Mouse (Mus musculus) intestine, embryonic 14.5 days (tissue): Measurements from ENCODE around the gene Ranbp3. TPM values are rescaled to one million over a fixed set of nuclear protein-coding genes. Genes with fewer than 3 reads are reported as not detected.

Experiments used
- ATAC-seq: fragments of 200-750 bp; cut with Nextera tagmentation; replicated peaks from 2 replicates; pipeline ENCODE4 v1.8.0; 2017; ENCODE audit warnings: low read depth, moderate number of reproducible peaks, moderate TSS enrichment, moderate library complexity; ENCODE audit not compliant: low FRiP score, low TSS enrichment
- DNase-seq: peaks from one replicate; pipeline ENCODE4 v3.0.0-alpha.2; 2018; ENCODE audit warnings: low spot score
- H3K27ac ChIP-seq: fragments of 300-500 bp; sonication (generic); 2 replicates; pipeline ENCODE4 v1.5.1; 2014; ENCODE audit warnings: low read depth, mild to moderate bottlenecking, control low read depth
- H3K27me3 ChIP-seq: fragments of 300-500 bp; sonication (generic); replicated peaks from 2 replicates; pipeline ENCODE4 v1.6.1; 2014; ENCODE audit warnings: low read length, control low read depth; ENCODE audit not compliant: control insufficient read depth, insufficient read depth
- H3K36me3 ChIP-seq: fragments of 300-500 bp; sonication (generic); 2 replicates; pipeline ENCODE4 v1.6.1; 2014; ENCODE audit warnings: low read length, control low read depth; ENCODE audit not compliant: control insufficient read depth, insufficient read depth
- H3K4me1 ChIP-seq: fragments of 300-500 bp; sonication (generic); replicated peaks from 2 replicates; pipeline ENCODE4 v1.6.1; 2014; ENCODE audit warnings: low read length, control low read depth, mixed read lengths; ENCODE audit not compliant: control insufficient read depth, insufficient read depth
- H3K4me2 ChIP-seq: fragments of 300-500 bp; sonication (generic); 2 replicates; pipeline ENCODE4 v1.6.1; 2014; ENCODE audit warnings: low read length
- H3K4me3 ChIP-seq: fragments of 300-500 bp; sonication (generic); 2 replicates; pipeline ENCODE4 v1.5.1; 2014; ENCODE audit warnings: low read depth, low read length, control low read depth, mixed read lengths
- H3K9ac ChIP-seq: fragments of 300-500 bp; sonication (generic); 2 replicates; pipeline ENCODE4 v1.6.1; 2014; ENCODE audit warnings: mild to moderate bottlenecking, low read length
- H3K9me3 ChIP-seq: fragments of 300-500 bp; sonication (generic); 2 replicates; pipeline ENCODE4 v1.6.1; 2016; ENCODE audit warnings: low read length, control low read depth; ENCODE audit not compliant: control insufficient read depth
- WGBS: fragments of 180-500 bp; shearing (Covaris S2); extraction: QIAGEN DNeasy Blood & Tissue Kit; methylation state at CpG from one replicate; pipeline ENCODE4 v1.1.7; 2014; 5-methylcytosine and 5-hydroxymethylcytosine counted together
- polyA plus RNA-seq: library from polyadenylated mRNA; unstranded; fragments of >200 nt; fragmentation: Nextera tagmentation; extraction: Ambion mirVana; gene quantifications from 2 replicates; pipeline ENCODE4 v1.2.1, GENCODE M21; 2014

Gene Ranbp3
- polyA plus RNA-seq, 1 experiment from 2014 or later = 89.6 TPM

DNA sequence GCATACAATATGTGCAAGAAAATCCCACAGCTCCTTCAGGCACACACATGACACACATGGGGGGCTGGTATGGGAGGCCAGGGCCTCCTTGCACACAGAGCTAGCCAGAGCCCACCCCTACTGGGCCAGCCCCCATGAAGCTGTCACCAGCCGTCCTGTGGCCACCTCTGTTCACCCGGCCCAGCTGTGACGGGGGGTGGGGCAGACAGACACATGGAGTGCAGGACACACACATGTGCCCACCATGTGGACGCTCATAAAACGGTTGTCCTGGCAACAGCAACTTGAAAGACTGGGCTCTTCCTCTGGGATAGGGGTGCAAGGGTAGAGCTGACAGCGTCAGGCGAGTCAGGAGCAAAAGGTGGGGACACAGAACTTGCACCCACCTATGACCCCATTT is 86.2 kb downstream of the Ranbp3 start:
- Histone ChIP-seq H3K9me3 (no peaks in the 10 kb centered on the region), H3K4me3 (no peak overlapping the region), H3K4me1 (peaks cover 21% of the 10 kb centered on the region), H3K9ac (no peak overlapping the region), H3K27ac (no peak overlapping the region), H3K36me3 (no peaks in the 10 kb centered on the region), H3K27me3 (peaks cover 31% of the 10 kb centered on the region), H3K4me2 (no peak overlapping the region)
- DNase-seq = no peak
- WGBS = 58% methylated on average over 7 of the region's 7 CpGs
- ATAC-seq = no peak

DNA sequence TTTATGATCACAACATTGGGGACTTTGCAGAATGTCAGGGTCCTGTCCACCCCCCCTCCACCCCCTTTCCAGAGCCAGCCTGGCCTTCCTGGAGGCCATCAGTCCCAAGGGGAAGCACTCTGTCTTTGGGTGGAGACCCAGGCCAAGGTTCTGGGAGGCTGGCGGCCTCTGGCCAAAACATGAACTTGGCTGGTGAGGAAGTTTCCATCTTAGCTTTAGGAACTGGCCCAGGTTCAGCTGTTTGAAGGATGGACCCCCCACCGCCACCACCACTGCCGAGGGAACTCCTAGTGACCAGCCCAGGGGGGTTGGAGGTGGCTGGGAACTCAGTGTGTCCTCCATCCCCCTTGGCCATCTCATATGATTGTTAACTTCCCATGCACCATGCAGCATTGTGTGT is 88.0 kb downstream of the Ranbp3 start:
- WGBS = 62% methylated on average over 3 of the region's 3 CpGs

More for the DNA sequence above, 88.0 kb downstream of the Ranbp3 start:
- no peak overlapping the region for H3K27ac ChIP-seq
- DNase-seq = no peak
- H3K36me3 ChIP-seq = no peaks in the 10 kb centered on the region
- H3K4me1 ChIP-seq = peaks cover 26% of the 10 kb centered on the region
- no peak overlapping the region for H3K4me2 ChIP-seq
- no peaks in the 10 kb centered on the region for H3K9me3 ChIP-seq
- ATAC-seq = no peak
- no peak overlapping the region for H3K9ac ChIP-seq
- peaks cover 13% of the 10 kb centered on the region for H3K27me3 ChIP-seq
- no peak overlapping the region for H3K4me3 ChIP-seq

Other genes starting within 250 kb of the Ranbp3 start
- 94.4 and 99.6 TPM in 2 replicates for gene Ptprs, start 196.8 kb upstream of the Ranbp3 start, polyA plus RNA-seq
- not detected in 2 replicates for gene Znrf4, start 160.9 kb upstream of the Ranbp3 start, polyA plus RNA-seq
- gene Gm20219, start 118.9 kb upstream of the Ranbp3 start, polyA plus RNA-seq = 2.2 and 2.8 TPM in 2 replicates
- 57.1 and 59.9 TPM in 2 replicates for gene Safb2, start 88.7 kb upstream of the Ranbp3 start, polyA plus RNA-seq
- gene Safb, start 88.5 kb upstream of the Ranbp3 start, polyA plus RNA-seq = 73.3 and 81.8 TPM in 2 replicates
- gene 2410015M20Rik, start 63.5 kb upstream of the Ranbp3 start, polyA plus RNA-seq = 273 and 284 TPM in 2 replicates
- gene Rpl36, start 59.9 kb upstream of the Ranbp3 start, polyA plus RNA-seq = 2,427 and 2,673 TPM in 2 replicates
- 64.5 and 71.2 TPM in 2 replicates for gene Lonp1, start 46.4 kb upstream of the Ranbp3 start, polyA plus RNA-seq
- gene Catsperd, start 45.2 kb upstream of the Ranbp3 start, polyA plus RNA-seq = 0.93 and 1.1 TPM in 2 replicates
- 494 and 522 TPM in 2 replicates for gene Ndufa11, start 44.5 kb downstream of the Ranbp3 start, polyA plus RNA-seq
- 21.2 and 21.3 TPM in 2 replicates for gene Vmac, start 44.7 kb downstream of the Ranbp3 start, polyA plus RNA-seq
- gene Nrtn, start 84.2 kb downstream of the Ranbp3 start, polyA plus RNA-seq = 13.5 and 15.6 TPM in 2 replicates
- 45.6 and 47.4 TPM in 2 replicates for gene Dus3l, start 91.5 kb downstream of the Ranbp3 start, polyA plus RNA-seq
- gene Prr22, start 97.0 kb downstream of the Ranbp3 start, polyA plus RNA-seq = 1.7 and 2.3 TPM in 2 replicates
- 4.5 and 4.9 TPM in 2 replicates for gene Rfx2, start 157.7 kb downstream of the Ranbp3 start, polyA plus RNA-seq
- gene Acsbg2, start 201.2 kb downstream of the Ranbp3 start, polyA plus RNA-seq = not detected in 2 replicates
- 0.12 and 0.34 TPM in 2 replicates for gene 1700061G19Rik, start 202.2 kb downstream of the Ranbp3 start, polyA plus RNA-seq